Mouse (Mus musculus): Measurements from ENCODE around the gene Fkbp9.

Fkbp9 gene

GRCm38 (mm10) chr6:56831697-56832406 lies at the start of gene Fkbp9:
TSS of gene Fkbp9 (plus strand) at chr6:56832059.
- DNase-seq (ENCODE audit: low spot score in 2 of 2), result peak; percentile 47 to 56

GRCm38 (mm10) chr6:56783561-56784272 lies 48.1 kb upstream of the Fkbp9 start:
- DNase-seq (ENCODE audit: low spot score in 2 of 2), result no peak

- DNase-seq (ENCODE audit: low spot score in 2 of 2), result no peak
Measured at GRCm38 (mm10) chr6:56785068-56785467, 46.8 kb upstream of the Fkbp9 start.

GRCm38 (mm10) chr6:56787668-56788067 lies 44.2 kb upstream of the Fkbp9 start:
- DNase-seq (ENCODE audit: low spot score in 2 of 2), result no peak

- DNase-seq (ENCODE audit: low spot score in 2 of 2), result no peak
Measured at GRCm38 (mm10) chr6:56789336-56789735, 42.5 kb upstream of the Fkbp9 start.

- no peak for DNase-seq (ENCODE audit: low spot score in 2 of 2)
Measured at GRCm38 (mm10) chr6:56794834-56795233, 37.0 kb upstream of the Fkbp9 start.

- no peak for DNase-seq (ENCODE audit: low spot score in 2 of 2)
Measured at GRCm38 (mm10) chr6:56796232-56796631, 35.6 kb upstream of the Fkbp9 start.

- DNase-seq (ENCODE audit: low spot score in 2 of 2), result peak in 1 of 2 experiments; percentile 18
Measured at GRCm38 (mm10) chr6:56796668-56797141, 35.2 kb upstream of the Fkbp9 start.

- DNase-seq (ENCODE audit: low spot score in 2 of 2), result peak; percentile 93 to 95
Measured at GRCm38 (mm10) chr6:56797311-56798151, 34.3 kb upstream of the Fkbp9 start, which contains the start of gene Kbtbd2. TSS of gene Kbtbd2 (minus strand) at chr6:56797813.

GRCm38 (mm10) chr6:56798152-56798465 lies 33.8 kb upstream of the Fkbp9 start:
- DNase-seq (ENCODE audit: low spot score in 2 of 2), result no peak

- DNase-seq (ENCODE audit: low spot score in 2 of 2), result no peak
Measured at GRCm38 (mm10) chr6:56805026-56805425, 26.8 kb upstream of the Fkbp9 start.

- peak; percentile 28 to 39 for DNase-seq (ENCODE audit: low spot score in 2 of 2)
Measured at GRCm38 (mm10) chr6:56806195-56806594, 25.7 kb upstream of the Fkbp9 start.

- DNase-seq (ENCODE audit: low spot score in 2 of 2), result peak; percentile 49 to 68
Measured at GRCm38 (mm10) chr6:56808656-56809055, 23.2 kb upstream of the Fkbp9 start.

GRCm38 (mm10) chr6:56813332-56813731 lies 18.5 kb upstream of the Fkbp9 start:
- DNase-seq (ENCODE audit: low spot score in 2 of 2), result no peak

GRCm38 (mm10) chr6:56818436-56819123 lies 13.3 kb upstream of the Fkbp9 start:
- no peak for DNase-seq (ENCODE audit: low spot score in 2 of 2)

GRCm38 (mm10) chr6:56819124-56819487 lies 12.8 kb upstream of the Fkbp9 start:
- DNase-seq (ENCODE audit: low spot score in 2 of 2), result no peak

- no peak for DNase-seq (ENCODE audit: low spot score in 2 of 2)
Measured at GRCm38 (mm10) chr6:56825657-56826056, 6.2 kb upstream of the Fkbp9 start.

- no peak for DNase-seq (ENCODE audit: low spot score in 2 of 2)
Measured at GRCm38 (mm10) chr6:56832407-56832796, 543 bp downstream of the Fkbp9 start.

- DNase-seq (ENCODE audit: low spot score in 2 of 2), result no peak
Measured at GRCm38 (mm10) chr6:56832830-56833229, 971 bp downstream of the Fkbp9 start.

- DNase-seq (ENCODE audit: low spot score in 2 of 2), result no peak
Measured at GRCm38 (mm10) chr6:56834769-56835168, 2.9 kb downstream of the Fkbp9 start.

GRCm38 (mm10) chr6:56835532-56835931 lies 3.7 kb downstream of the Fkbp9 start:
- no peak for DNase-seq (ENCODE audit: low spot score in 2 of 2)

- DNase-seq (ENCODE audit: low spot score in 2 of 2), result no peak
Measured at GRCm38 (mm10) chr6:56837166-56837565, 5.3 kb downstream of the Fkbp9 start.
